Mouse (Mus musculus) heart, embryonic 15.5 days (tissue): Measurements from ENCODE around the gene Rnf31. TPM values are rescaled to one million over a fixed set of nuclear protein-coding genes. Genes with fewer than 3 reads are reported as not detected.

Source experiments
- ATAC-seq: fragments of 200-750 bp; cut with Nextera tagmentation; replicated peaks from 2 replicates; pipeline ENCODE4 v1.8.0; 2017; ENCODE audit warnings: low read depth, moderate TSS enrichment; ENCODE audit not compliant: insufficient number of reproducible peaks, insufficient read depth, low FRiP score
- H3K27ac ChIP-seq: fragments of 300-500 bp; sonication (generic); 2 replicates; pipeline ENCODE4 v1.5.1; 2015; ENCODE audit warnings: mild to moderate bottlenecking, inconsistent platforms
- H3K27me3 ChIP-seq: fragments of 300-500 bp; sonication (generic); 2 replicates; pipeline ENCODE4 v1.6.1; 2015; ENCODE audit warnings: inconsistent platforms
- H3K36me3 ChIP-seq: fragments of 300-500 bp; sonication (generic); 2 replicates; pipeline ENCODE4 v1.6.1; 2015; ENCODE audit warnings: mild to moderate bottlenecking, inconsistent platforms
- H3K4me1 ChIP-seq: fragments of 300-500 bp; sonication (generic); replicated peaks from 2 replicates; pipeline ENCODE4 v1.6.1; 2015; ENCODE audit warnings: inconsistent platforms
- H3K4me2 ChIP-seq: fragments of 300-500 bp; sonication (generic); 2 replicates; pipeline ENCODE4 v1.6.1; 2015; ENCODE audit warnings: inconsistent platforms, mild to moderate bottlenecking, moderate library complexity
- H3K4me3 ChIP-seq: fragments of 300-500 bp; sonication (generic); 2 replicates; pipeline ENCODE4 v1.5.1; 2015; ENCODE audit warnings: mild to moderate bottlenecking, inconsistent platforms
- H3K9ac ChIP-seq: fragments of 300-500 bp; sonication (generic); 2 replicates; pipeline ENCODE4 v1.6.1; 2015; ENCODE audit warnings: mild to moderate bottlenecking, inconsistent platforms
- H3K9me3 ChIP-seq: fragments of 300-500 bp; sonication (generic); replicated peaks from 2 replicates; pipeline ENCODE4 v1.6.1; 2016; ENCODE audit warnings: inconsistent platforms
- WGBS: fragments of 180-500 bp; shearing (Covaris S2); methylation state at CpG from one replicate; pipeline ENCODE4 v1.1.7; 2015; ENCODE audit warnings: mixed read lengths; 5-methylcytosine and 5-hydroxymethylcytosine counted together
- polyA plus RNA-seq: library from polyadenylated mRNA; unstranded; fragments of >200 nt; fragmentation: Nextera tagmentation; extraction: Ambion mirVana; gene quantifications from 2 replicates; pipeline ENCODE4 v1.2.1, GENCODE M21; 2015

Rnf31 gene
- polyA plus RNA-seq, 1 experiment from 2014 or later = 15.8 TPM

DNA sequence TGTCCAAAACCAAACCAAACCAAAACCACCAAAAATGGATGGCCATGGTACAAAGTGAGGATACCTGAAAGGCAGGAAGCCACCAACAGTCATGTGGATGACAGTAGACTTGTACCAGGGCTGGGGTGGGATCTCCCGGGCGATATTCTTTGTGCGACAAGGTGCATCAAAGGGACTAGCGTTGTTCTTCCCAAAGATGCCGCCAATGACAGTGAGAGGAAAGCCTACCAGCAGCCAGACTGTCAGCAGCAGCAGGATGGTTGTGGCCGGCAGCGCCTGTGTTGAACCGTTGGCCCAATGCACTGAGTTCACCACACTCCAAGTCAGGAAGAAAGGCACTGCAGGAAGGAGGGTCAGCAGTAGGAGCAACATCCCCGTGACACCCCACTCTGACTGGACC is 46.3 kb downstream of the Rnf31 start, which contains the start of gene Gm49378:
Gene Gm49378, minus strand, starts transcription at position 101 of the 400 bp plus-strand sequence.
- Histone ChIP-seq H3K36me3 (peaks cover 68% of the 10 kb centered on the region), H3K27ac (no peak within 1 kb of the TSS), H3K4me3 (no peak within 1 kb of the TSS), H3K27me3 (no peaks in the 10 kb centered on the region), H3K9me3 (no peaks in the 10 kb centered on the region), H3K4me1 (peaks cover 26% of the 10 kb centered on the region), H3K4me2 (no peak within 1 kb of the TSS), H3K9ac (no peak within 1 kb of the TSS)
- no peak for ATAC-seq
- 90% methylated on average over 9 of the region's 9 CpGs for WGBS

DNA sequence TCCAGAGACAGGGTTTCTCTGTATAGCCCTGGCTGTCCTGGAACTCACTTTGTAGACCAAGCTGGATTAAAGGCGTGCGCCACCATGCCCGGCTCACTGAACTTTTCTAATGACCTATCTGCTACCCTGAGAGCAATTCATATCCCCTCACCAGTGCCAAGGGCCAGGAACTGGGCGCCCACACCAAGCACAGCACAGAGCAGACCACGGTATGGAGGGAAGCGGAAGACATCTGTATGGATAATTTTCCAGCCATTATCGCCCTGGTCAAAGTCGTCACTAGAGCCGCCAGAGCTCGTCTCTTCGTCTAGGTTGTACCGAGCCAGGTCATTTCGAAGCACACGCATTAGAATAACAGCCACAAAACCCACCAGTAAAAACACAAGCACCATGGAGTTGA is 49.3 kb downstream of the Rnf31 start:
- peaks cover 26% of the 10 kb centered on the region for H3K4me1 ChIP-seq
- no peak for ATAC-seq
- no peaks in the 10 kb centered on the region for H3K27me3 ChIP-seq
- H3K27ac ChIP-seq = no peak overlapping the region
- H3K36me3 ChIP-seq = peaks cover 54% of the 10 kb centered on the region
- H3K9me3 ChIP-seq = no peaks in the 10 kb centered on the region
- WGBS = 96% methylated on average over 14 of the region's 14 CpGs
- H3K9ac ChIP-seq = no peak overlapping the region
- no peak overlapping the region for H3K4me3 ChIP-seq
- H3K4me2 ChIP-seq = no peak overlapping the region

DNA sequence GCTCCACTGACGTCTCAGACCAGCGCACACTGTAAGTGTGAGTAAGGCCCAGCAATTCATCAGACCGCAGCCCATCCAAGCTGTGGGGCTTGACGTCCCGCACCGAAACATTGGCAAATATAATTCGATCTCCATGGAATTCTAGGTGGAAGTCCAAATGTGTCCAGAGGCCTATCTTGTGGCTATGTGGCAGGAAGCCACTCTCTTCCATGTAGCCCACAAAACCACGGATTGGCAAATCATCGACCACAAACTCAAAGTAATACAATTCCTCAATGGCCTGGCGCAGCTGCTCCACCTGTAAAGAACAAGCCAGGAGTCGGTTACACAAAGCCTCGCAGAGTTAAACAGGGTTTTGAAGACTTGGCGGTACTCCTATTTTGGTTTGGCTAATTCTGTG is 49.8 kb downstream of the Rnf31 start:
- Histone ChIP-seq H3K27ac (no peak overlapping the region), H3K9me3 (no peaks in the 10 kb centered on the region), H3K9ac (no peak overlapping the region), H3K36me3 (peaks cover 51% of the 10 kb centered on the region), H3K4me3 (no peak overlapping the region), H3K4me2 (no peak overlapping the region), H3K4me1 (peaks cover 22% of the 10 kb centered on the region), H3K27me3 (no peaks in the 10 kb centered on the region)
- ATAC-seq = no peak
- 93% methylated on average over 13 of the region's 13 CpGs for WGBS

DNA sequence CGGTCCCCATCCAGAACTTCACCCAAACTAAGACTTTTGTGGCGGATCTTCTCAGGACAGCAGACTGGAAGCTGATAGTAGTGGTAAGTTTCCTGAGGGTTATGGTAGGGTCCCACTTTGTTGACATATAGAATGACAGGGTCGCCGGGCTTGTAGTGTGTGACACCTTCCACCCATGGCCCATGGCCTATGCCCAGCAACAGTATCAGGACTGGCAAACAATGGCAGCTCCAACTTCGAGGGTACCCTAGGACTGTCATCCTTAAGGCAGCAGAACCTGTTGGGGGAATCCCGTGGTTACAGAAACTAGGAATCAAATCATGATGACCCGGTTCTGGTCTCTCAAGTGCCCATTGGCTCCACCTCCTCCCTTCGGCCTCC is 51.2 kb downstream of the Rnf31 start:
- WGBS = 19% methylated on average over 8 of the region's 8 CpGs

DNA sequence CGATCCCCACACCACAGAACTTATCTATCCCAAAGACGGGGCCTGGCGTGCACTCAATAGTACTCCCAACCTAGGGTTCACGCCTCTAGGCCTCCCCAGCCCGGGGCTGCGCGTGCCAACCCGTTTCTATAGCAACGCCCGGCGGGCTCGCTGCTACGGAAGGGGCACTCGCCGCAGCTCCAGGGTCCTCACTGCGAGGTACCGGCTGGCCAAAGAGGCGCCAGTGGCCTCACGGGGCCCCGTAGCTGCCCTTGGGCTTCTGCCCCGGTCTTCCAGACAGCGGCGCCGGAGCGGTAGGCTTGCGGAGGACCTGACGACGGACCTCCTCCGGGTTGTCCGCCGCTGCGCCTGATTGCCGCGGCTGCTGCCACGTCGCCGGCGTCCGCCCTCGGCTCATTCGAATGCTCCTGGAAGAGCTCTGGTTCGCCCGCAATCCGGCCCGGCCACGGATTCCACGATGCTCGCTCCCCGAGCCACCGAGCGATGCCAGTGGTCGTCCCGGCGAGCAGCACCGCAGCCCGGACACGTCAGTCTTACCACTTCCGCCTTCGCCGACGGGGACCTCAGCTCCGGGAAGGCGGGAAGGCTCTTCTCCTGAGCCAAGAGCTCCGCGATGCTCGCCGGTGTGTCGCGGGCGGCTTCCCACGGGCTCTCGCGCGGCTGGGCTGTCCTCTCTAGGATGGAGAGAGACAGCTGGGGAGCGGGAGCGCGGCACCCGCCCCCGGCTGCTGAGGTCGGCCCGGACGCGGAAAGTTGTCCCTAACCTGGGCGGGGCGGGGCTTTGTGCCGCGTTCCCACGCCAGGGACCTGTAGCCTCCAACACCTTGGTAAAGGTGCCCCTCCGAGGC is 51.8 kb downstream of the Rnf31 start, which contains the start of gene Tm9sf1:
Gene Tm9sf1, minus strand, starts transcription at position 747 of the 848 bp plus-strand sequence.
- peak; percentile 89 for ATAC-seq
- Histone ChIP-seq H3K36me3 (peaks cover 31% of the 10 kb centered on the region), H3K27ac (peak within 1 kb of the TSS; percentile 93), H3K4me2 (peak within 1 kb of the TSS; percentile 78), H3K27me3 (no peaks in the 10 kb centered on the region), H3K9me3 (no peaks in the 10 kb centered on the region), H3K9ac (peak within 1 kb of the TSS; percentile 86), H3K4me1 (peaks cover 21% of the 10 kb centered on the region), H3K4me3 (peak within 1 kb of the TSS; percentile 93)
- under 1% methylated on average over 89 of the region's 89 CpGs for WGBS

More for the DNA sequence above, 51.2 kb downstream of the Rnf31 start:
- Histone ChIP-seq H3K9ac (peak overlapping the region; percentile 86), H3K4me2 (peak overlapping the region; percentile 78), H3K4me3 (peak overlapping the region; percentile 93), H3K27me3 (no peaks in the 10 kb centered on the region), H3K27ac (peak overlapping the region; percentile 93), H3K4me1 (peaks cover 21% of the 10 kb centered on the region), H3K9me3 (no peaks in the 10 kb centered on the region), H3K36me3 (peaks cover 37% of the 10 kb centered on the region)
- peak; percentile 27; the same call in 1 of the 2 replicates for ATAC-seq

DNA sequence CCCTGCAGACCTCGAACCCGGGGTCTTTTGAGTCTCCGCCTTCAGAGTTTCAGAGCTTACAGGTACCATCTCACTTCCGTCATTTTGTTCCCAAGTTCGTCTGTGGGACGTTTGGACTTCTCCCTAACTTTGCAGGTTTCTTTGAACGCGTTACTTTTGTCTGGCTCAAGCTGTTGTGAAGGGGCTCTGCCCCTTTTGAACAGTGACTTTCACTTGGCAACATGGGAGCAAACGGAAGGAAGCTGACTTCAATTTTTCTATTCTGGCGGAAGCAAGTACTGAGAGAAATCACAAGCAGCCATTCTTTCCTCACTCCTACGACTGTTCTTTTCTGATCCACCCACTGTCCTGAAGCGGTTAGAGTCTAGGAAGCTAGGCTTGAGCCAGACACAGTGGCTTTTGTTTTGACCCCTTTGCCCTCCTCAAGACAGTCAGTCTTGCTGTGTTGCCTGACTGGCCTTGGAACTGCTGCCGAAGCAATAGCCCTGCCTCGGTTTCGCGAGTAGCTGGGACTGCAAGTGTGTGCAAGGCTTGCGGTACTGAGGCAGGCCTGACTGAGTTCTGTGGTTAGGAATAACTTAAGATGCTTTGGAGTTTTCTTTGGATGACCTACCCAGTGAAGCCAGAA is 52.9 kb downstream of the Rnf31 start:
- ATAC-seq = no peak
- Histone ChIP-seq H3K27me3 (no peaks in the 10 kb centered on the region), H3K4me3 (peak overlapping the region; percentile 93), H3K27ac (peak overlapping the region; percentile 93), H3K36me3 (peaks cover 20% of the 10 kb centered on the region), H3K4me2 (peak overlapping the region; percentile 78), H3K4me1 (peaks cover 21% of the 10 kb centered on the region), H3K9ac (peak overlapping the region; percentile 86), H3K9me3 (no peaks in the 10 kb centered on the region)
- 22% methylated on average over 17 of the region's 17 CpGs for WGBS

DNA sequence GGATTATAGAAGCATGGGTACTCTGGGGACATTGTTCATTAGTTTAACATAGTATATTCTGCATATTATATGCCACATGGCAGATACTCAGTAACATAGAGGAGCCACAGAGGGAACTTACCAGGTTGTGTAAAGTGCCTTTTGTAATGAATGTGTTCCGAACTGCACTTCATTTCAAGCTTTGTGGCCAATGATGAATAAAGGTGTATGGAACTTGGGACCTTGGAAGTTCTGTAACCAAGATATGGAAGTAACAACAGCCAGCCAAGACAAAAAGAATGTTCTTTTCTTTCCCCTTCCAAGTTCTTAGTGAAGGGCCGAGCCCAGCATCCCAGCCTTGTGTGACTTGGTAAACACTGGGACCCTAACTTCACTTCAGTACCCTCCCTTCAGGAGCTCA is 58.4 kb downstream of the Rnf31 start, which contains the start of gene Tssk4:
Gene Tssk4, plus strand, starts transcription at position 301 of the 400 bp plus-strand sequence.
- no peak within 1 kb of the TSS for H3K4me2 ChIP-seq
- H3K4me3 ChIP-seq = no peak within 1 kb of the TSS
- H3K9ac ChIP-seq = no peak within 1 kb of the TSS
- H3K27ac ChIP-seq = no peak within 1 kb of the TSS
- 91% methylated on average over 2 of the region's 2 CpGs for WGBS
- H3K9me3 ChIP-seq = no peaks in the 10 kb centered on the region
- no peaks in the 10 kb centered on the region for H3K27me3 ChIP-seq
- no peak for ATAC-seq
- H3K4me1 ChIP-seq = peaks cover 6% of the 10 kb centered on the region
- no peaks in the 10 kb centered on the region for H3K36me3 ChIP-seq

GRCm38 (mm10) chr14:55651528-55651927 is 60.0 kb downstream of the Rnf31 start:
- H3K36me3 ChIP-seq = no peaks in the 10 kb centered on the region
- no peak for ATAC-seq
- H3K9me3 ChIP-seq = no peaks in the 10 kb centered on the region
- H3K27ac ChIP-seq = no peak overlapping the region
- H3K4me1 ChIP-seq = no peaks in the 10 kb centered on the region
- H3K4me3 ChIP-seq = no peak overlapping the region
- H3K9ac ChIP-seq = no peak overlapping the region
- H3K4me2 ChIP-seq = no peak overlapping the region
- WGBS = 73% methylated on average over 7 of the region's 7 CpGs
- H3K27me3 ChIP-seq = no peaks in the 10 kb centered on the region

Other genes with a start within 250 kb of the Rnf31 start
- 60.7 and 69.5 TPM in 2 replicates for gene Dhrs4, start 113.0 kb upstream of the Rnf31 start, polyA plus RNA-seq
- 1.1 and 1.8 TPM in 2 replicates for gene Carmil3, start 101.1 kb upstream of the Rnf31 start, polyA plus RNA-seq
- 0.30 and 0.34 TPM in 2 replicates for gene Cpne6, start 81.3 kb upstream of the Rnf31 start, polyA plus RNA-seq
- not detected in 2 replicates for gene Nrl, start 66.7 kb upstream of the Rnf31 start, polyA plus RNA-seq
- 34.2 and 42.5 TPM in 2 replicates for gene Pck2, start 51.4 kb upstream of the Rnf31 start, polyA plus RNA-seq
- 66.2 and 70.2 TPM in 2 replicates for gene Dcaf11, start 31.7 kb upstream of the Rnf31 start, polyA plus RNA-seq
- gene A730061H03Rik, start 31.3 kb upstream of the Rnf31 start, polyA plus RNA-seq = 0.82 TPM in 1 of 2 replicates, not detected in the other
- gene Fitm1, start 16.1 kb upstream of the Rnf31 start, polyA plus RNA-seq = 80.5 and 81.7 TPM in 2 replicates
- 206 and 216 TPM in 2 replicates for gene Psme1, start 13.6 kb upstream of the Rnf31 start, polyA plus RNA-seq
- gene Emc9, start 6.4 kb upstream of the Rnf31 start, polyA plus RNA-seq = 21.2 and 21.6 TPM in 2 replicates
- 203 and 215 TPM in 2 replicates for gene Psme2, start 595 bp upstream of the Rnf31 start, polyA plus RNA-seq
- gene Irf9, start 11.9 kb downstream of the Rnf31 start, polyA plus RNA-seq = 9.1 and 13.7 TPM in 2 replicates
- gene Rec8, start 26.3 kb downstream of the Rnf31 start, polyA plus RNA-seq = 6.9 and 7.1 TPM in 2 replicates
- 45.0 and 66.7 TPM in 2 replicates for gene Ipo4, start 44.2 kb downstream of the Rnf31 start, polyA plus RNA-seq
- gene Gm49378, start 46.2 kb downstream of the Rnf31 start, polyA plus RNA-seq = 0.74 and 2.1 TPM in 2 replicates
- 76.8 and 91.2 TPM in 2 replicates for gene Tm9sf1, start 52.1 kb downstream of the Rnf31 start, polyA plus RNA-seq
- 0.31 and 0.36 TPM in 2 replicates for gene Tssk4, start 58.5 kb downstream of the Rnf31 start, polyA plus RNA-seq
- gene Mdp1, start 68.8 kb downstream of the Rnf31 start, polyA plus RNA-seq = 84.5 and 90.0 TPM in 2 replicates
- gene Gmpr2, start 80.2 kb downstream of the Rnf31 start, polyA plus RNA-seq = 36.0 and 42.3 TPM in 2 replicates
- gene Nedd8, start 80.4 kb downstream of the Rnf31 start, polyA plus RNA-seq = 448 and 462 TPM in 2 replicates
- 26.1 and 29.2 TPM in 2 replicates for gene Tinf2, start 90.1 kb downstream of the Rnf31 start, polyA plus RNA-seq
- gene Tgm1, start 122.2 kb downstream of the Rnf31 start, polyA plus RNA-seq = 0.20 and 0.60 TPM in 2 replicates
- 20.7 and 23.8 TPM in 2 replicates for gene Rabggta, start 130.6 kb downstream of the Rnf31 start, polyA plus RNA-seq
- 64.0 and 65.7 TPM in 2 replicates for gene Dhrs1, start 154.0 kb downstream of the Rnf31 start, polyA plus RNA-seq
- gene Nop9, start 154.0 kb downstream of the Rnf31 start, polyA plus RNA-seq = 17.9 and 24.4 TPM in 2 replicates
- gene Cideb, start 166.8 kb downstream of the Rnf31 start, polyA plus RNA-seq = 1.2 and 1.6 TPM in 2 replicates
- gene Ltb4r2, start 169.7 kb downstream of the Rnf31 start, polyA plus RNA-seq = 0.15 and 0.25 TPM in 2 replicates
- gene Ltb4r1, start 174.3 kb downstream of the Rnf31 start, polyA plus RNA-seq = 0.65 and 0.66 TPM in 2 replicates
- gene Adcy4, start 192.4 kb downstream of the Rnf31 start, polyA plus RNA-seq = 14.9 and 18.0 TPM in 2 replicates
- gene Ripk3, start 197.2 kb downstream of the Rnf31 start, polyA plus RNA-seq = 12.6 and 20.7 TPM in 2 replicates
- 10.8 and 15.8 TPM in 2 replicates for gene Nfatc4, start 231.4 kb downstream of the Rnf31 start, polyA plus RNA-seq